Mouse (Mus musculus) cerebellum, adult 9-10 months (tissue): ENCODE measurements around the gene Prr13.

Source experiments
- DNase-seq: peaks from one replicate; pipeline ENCODE4 v3.0.0; 2022

Prr13 gene

GRCm38 (mm10) chr15:102505770-102506463 lies 47.1 kb downstream of the Prr13 start:
- no peak for DNase-seq

- DNase-seq, result no peak
These were observed 47.6 kb downstream of the Prr13 start for GRCm38 (mm10) chr15:102506464-102506830.

GRCm38 (mm10) chr15:102506864-102507263 lies 48.0 kb downstream of the Prr13 start:
- no peak for DNase-seq

DNA sequence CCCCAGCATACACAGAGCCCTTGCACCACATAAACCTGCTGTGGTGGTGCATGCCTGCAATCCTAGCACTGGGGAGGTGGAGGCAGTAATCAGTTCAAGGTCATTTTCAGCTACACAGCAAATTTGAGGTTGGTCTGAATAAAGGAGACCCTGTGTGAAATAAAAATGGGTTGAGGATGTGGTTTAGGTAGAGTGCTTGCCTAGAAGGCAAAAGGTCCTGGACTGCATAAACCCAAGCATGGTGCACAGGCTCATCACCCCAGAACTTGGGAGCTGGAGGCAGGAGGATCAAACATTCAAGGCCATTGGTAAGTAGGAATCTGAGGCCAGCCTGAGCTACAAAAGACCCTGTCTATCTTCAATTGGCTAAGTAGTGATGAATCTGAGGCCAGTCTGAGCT lies 48.7 kb downstream of the Prr13 start:
- no peak for DNase-seq

DNA sequence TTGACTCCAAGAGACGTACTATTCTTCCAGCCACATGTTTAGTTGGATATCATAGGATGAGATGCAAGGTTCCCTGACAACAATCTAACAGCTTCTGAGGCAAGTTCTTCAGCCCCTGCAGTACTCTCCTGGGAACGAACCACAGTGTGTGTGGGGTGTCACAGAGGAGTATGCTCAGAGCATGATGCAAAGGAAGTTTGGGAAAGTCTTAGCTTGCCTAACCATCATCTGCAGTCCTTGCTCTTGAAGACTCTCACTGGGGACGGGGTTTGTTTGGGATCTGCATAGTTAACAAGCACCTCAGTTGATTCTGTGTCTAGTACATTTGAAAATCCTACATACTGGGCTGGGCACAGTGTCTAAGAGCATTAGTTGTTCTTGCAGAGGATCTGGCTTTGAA lies 49.5 kb downstream of the Prr13 start:
- DNase-seq, result peak; percentile 18

GRCm38 (mm10) chr15:102510110-102510509 lies 51.3 kb downstream of the Prr13 start:
- peak; percentile 47 for DNase-seq

DNA sequence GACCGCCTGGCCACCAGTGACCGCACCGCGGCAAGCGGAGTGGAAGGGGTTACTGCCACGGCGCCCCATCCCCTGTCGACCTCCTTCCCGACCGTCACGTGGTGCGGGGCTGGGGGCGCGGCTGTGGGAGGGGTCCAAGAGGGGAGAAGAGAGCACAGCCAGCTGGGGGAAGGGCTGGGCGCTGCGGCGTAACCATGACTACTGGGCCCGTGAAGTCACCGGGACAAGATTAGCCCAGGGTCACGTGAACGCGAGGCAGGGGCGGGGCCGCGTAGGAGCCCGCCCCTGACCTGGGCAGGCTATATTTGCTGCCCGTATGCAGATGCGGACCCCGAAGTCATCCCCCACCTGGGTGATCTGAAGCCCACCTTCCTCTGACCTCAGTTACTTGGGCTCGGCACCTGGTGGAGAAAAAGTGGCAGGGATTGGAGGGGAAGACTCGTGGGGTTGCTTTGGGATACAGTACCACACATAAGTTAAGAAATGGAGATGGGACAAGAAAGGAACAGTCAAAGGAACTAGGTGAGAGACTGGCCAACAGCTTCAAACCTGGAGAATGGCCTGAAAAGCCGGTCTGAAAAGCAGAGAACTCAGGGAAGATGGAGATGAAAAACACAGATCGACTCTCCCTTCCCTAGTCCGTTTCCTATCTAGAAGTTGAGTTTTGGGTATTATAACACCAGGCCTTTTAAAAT lies 51.9 kb downstream of the Prr13 start:
- DNase-seq, result peak; percentile 78

- no peak for DNase-seq
These were observed 52.5 kb downstream of the Prr13 start for GRCm38 (mm10) chr15:102511285-102511833.

DNA sequence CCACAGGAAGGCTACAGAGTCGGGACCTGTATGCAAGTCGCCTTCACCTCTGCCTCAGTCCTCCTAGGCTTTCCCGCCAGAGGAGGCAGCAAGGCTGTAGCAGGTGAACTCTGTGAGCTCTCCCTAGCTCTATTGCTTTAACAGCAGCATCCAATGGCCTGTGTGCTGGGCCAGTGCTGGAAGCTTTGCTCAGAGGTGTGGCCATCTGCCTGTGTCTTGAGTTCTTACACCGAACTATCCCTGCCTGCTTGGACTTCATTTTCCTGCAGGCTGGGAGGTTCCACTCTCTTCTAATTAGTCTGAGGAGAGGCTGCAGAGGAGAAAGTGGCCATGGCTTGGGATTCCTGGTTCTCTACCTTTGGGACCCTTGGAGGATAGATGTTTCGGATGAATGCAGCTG lies 53.2 kb downstream of the Prr13 start:
- no peak for DNase-seq
